Mouse (Mus musculus) lung, postnatal 0 days (tissue): ENCODE data around the gene Lbh.

ENCODE experiments used
- CTCF ChIP-seq: IDR thresholded peaks from 2 replicates; pipeline ENCODE4 v1.5.1; 2016; ENCODE audit warnings: antibody characterized with exemption, mild to moderate bottlenecking
- EP300 ChIP-seq: IDR thresholded peaks from 2 replicates; pipeline ENCODE4 v1.6.1; 2016; ENCODE audit warnings: antibody characterized with exemption, mild to moderate bottlenecking, control low read depth

GRCm38 (mm10) chr17:72976258-72977231 lies 58.4 kb downstream of the Lbh start:
- TF ChIP-seq CTCF (no peak), EP300 (peak; percentile 27; the same call in 1 of the 2 replicates)
